ENCODE assay signal across 24 mouse cellular contexts in the genomic region with DNA sequence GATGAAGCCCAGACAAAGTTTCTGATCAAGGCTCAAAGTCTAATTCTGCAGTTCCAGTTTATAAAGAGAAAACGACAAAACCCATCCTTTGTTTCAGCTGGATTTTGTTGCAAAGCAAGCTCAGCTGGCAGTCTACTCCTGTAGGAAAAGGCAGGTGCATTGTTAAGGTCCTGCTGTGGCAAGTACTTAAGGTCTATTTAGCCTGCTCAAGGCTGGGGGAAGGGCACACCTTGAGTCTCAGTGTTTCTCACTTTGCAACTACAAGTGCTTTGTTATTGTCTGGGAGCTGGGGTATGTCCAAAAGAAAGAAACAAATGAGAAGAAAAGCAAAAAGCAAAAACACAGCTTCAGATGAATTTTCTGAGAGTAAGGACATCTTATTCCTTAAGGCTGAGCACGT.
"Had no signal": no experiment of that assay in that cellular context is flagged by ENCODE, and none has a peak within 500 bp of the region (broad histone marks: within the 10 kb centered on the region; RNA-seq: fewer than 3 reads in every experiment).

No protein-coding gene starts in this region.

- H3K4me1 ChIP-seq: heart, embryonic 13.5 days; heart, embryonic 15.5 days; hindbrain, embryonic 13.5 days; hindbrain, embryonic 15.5 days; intestine, embryonic 15.5 days; kidney, embryonic 15.5 days; limb, embryonic 13.5 days; limb, embryonic 15.5 days; liver, embryonic 12.5 days had no signal

- H3K36me3 ChIP-seq: heart, embryonic 13.5 days; heart, embryonic 15.5 days; hindbrain, embryonic 13.5 days; hindbrain, embryonic 15.5 days; intestine, embryonic 15.5 days; kidney, embryonic 15.5 days; limb, embryonic 13.5 days; limb, embryonic 15.5 days; liver, embryonic 12.5 days had no signal

- H3K27ac ChIP-seq: heart, adult 2 months; heart, embryonic 13.5 days; heart, embryonic 15.5 days; hindbrain, embryonic 13.5 days; hindbrain, embryonic 15.5 days; intestine, embryonic 15.5 days; kidney, embryonic 15.5 days; kidney, postnatal 0 days; layer of hippocampus, adult 2 months; left cerebral cortex, adult 2 months; limb, embryonic 13.5 days; limb, embryonic 15.5 days; liver, embryonic 12.5 days; liver, embryonic 14.5 days had no signal

- H3K9me3 ChIP-seq: heart, embryonic 13.5 days; heart, embryonic 15.5 days; hindbrain, embryonic 13.5 days; hindbrain, embryonic 15.5 days; intestine, embryonic 15.5 days; kidney, embryonic 15.5 days; limb, embryonic 13.5 days; limb, embryonic 15.5 days; liver, embryonic 12.5 days had no signal

- H3K9ac ChIP-seq: heart, embryonic 13.5 days; heart, embryonic 15.5 days; hindbrain, embryonic 13.5 days; hindbrain, embryonic 15.5 days; intestine, embryonic 15.5 days; kidney, embryonic 15.5 days; limb, embryonic 13.5 days; limb, embryonic 15.5 days; liver, embryonic 12.5 days; liver, embryonic 14.5 days had no signal

- DNase-seq: gastrocnemius, postnatal 10 days; gastrocnemius, postnatal 25 days; heart, adult 2 months; heart, postnatal 14 days; heart, postnatal 36 days; kidney, adult 2 months; kidney, adult 9 months; kidney, postnatal 14 days; kidney, postnatal 4 days; left cerebral cortex, postnatal 4 days; lung, adult 18-20 months had no signal

- H3K27me3 ChIP-seq: heart, embryonic 13.5 days; heart, embryonic 15.5 days; hindbrain, embryonic 13.5 days; hindbrain, embryonic 15.5 days; intestine, embryonic 15.5 days; kidney, embryonic 15.5 days; limb, embryonic 13.5 days; limb, embryonic 15.5 days; liver, embryonic 12.5 days had no signal

- H3K4me3 ChIP-seq: heart, adult 2 months; heart, embryonic 13.5 days; heart, embryonic 15.5 days; hindbrain, embryonic 13.5 days; hindbrain, embryonic 15.5 days; intestine, embryonic 15.5 days; kidney, embryonic 15.5 days; layer of hippocampus, adult 2 months; left cerebral cortex, adult 2 months; limb, embryonic 13.5 days; limb, embryonic 15.5 days; liver, embryonic 12.5 days had no signal
